Mouse (Mus musculus): Measurements from ENCODE around the gene Zfp967.
"Not testable (repeated sequence)": the region's sequence is repeated elsewhere in the genome, so short reads cannot be mapped to it uniquely, and the experiment has no call there.

Zfp967 gene

GRCm38 (mm10) chr2:176520756-176521155, at the start of gene Zfp967:
Gene Zfp967 (plus strand): TSS chr2:176521056.
- not testable (repeated sequence) for DNase-seq

GRCm38 (mm10) chr2:176486683-176487082, 34.2 kb upstream of the Zfp967 start, which contains the start of gene Gm14434:
Gene Gm14434 (minus strand): TSS chr2:176486783.
- not testable (repeated sequence) for DNase-seq

Data from thymus, postnatal 14 days (tissue).